Mouse (Mus musculus) monocyte, adult 2 months (primary cell): ENCODE data around the gene Vps33a.

Source experiments
- DNase-seq, 2 experiments: peaks; one replicate each; pipeline ENCODE4 v3.0.0; 2022; ENCODE audit warnings: low spot score in 2 of 2, low read depth in 1 of 2

Vps33a gene

DNA sequence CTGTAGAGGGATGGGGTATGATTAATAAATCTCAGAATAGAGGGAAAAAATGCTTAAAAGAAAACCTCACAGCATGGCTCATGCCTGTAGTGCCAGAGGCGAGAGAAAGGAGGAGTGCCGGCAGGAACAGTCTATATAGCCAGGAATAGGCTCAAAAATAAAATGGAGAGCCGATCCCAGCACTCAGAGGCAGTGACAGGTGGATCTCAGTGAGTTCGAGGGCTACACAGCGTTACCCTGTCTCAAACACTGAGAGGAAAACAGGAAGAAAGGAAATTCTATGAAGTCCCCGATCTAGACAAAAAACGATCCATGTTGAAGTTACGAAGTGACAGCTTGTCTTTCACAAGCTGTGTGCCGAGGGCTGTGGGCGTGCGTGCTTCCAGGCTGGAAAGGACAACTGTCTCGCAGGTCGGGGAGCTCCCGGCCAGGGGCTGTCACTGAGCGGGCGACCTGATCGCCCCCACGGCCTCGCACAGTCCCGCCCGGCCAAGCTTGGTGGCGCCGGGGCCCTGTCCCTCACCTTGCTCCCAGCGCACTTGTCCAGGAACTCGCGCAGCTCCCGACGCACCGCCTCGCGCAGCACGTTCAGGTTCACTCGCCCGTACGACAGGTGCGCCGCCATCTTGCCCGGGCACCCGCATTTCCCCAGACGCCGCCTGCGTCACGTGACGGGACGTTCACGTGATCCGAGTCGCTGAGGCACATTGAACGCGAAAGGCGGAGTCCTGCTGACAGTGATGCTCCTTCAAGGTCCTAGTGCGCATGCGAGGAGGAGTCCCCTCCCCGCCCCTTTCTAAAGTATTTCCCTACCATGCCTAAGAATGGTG is at the start of gene Vps33a:
Gene Vps33a, minus strand, starts transcription at position 682 of the 830 bp plus-strand sequence.
- DNase-seq = peak; percentile 92 to 93

DNA sequence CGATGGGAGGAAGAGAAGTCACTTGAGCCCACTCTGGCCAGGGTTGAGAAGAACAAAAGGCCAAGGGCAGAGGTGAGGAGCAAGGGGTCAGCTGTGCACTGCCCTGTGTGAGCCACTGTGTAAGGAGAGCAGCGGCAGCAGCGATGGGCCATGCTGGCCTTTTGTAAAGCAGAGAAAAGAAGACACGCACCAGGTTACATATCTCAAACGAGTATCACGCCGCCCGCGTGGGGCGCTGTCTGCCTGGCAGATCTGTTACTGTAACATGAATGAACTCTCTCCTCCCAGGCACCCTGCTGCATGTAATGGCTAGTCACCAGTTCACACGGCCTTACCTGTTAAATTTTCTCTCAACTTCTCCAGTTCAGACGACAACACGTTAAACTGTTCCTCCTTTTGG is 49.6 kb upstream of the Vps33a start:
- no peak for DNase-seq

DNA sequence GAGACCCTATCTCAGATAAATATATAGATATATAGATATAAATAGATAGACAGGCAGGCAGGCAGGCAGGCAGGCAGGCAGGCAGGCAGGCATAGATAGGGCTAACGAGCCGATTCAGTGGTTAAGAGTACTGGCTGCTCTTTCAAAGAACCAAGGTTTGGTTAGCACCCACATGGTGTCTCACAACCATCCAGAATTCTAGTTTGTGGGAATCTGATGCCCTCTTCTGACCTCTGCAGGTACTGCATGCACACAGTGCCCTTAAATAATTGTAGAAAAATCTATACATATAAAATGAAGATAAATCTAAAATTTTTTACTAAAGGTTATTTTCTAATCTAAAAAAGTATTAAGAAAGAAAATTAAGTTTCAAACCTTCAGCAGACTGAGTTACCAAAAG is 45.7 kb upstream of the Vps33a start:
- peak in 1 of 2 experiments; percentile 15 for DNase-seq

- DNase-seq = no peak
Measured at GRCm38 (mm10) chr5:123614246-123614645, 41.4 kb upstream of the Vps33a start.

DNA sequence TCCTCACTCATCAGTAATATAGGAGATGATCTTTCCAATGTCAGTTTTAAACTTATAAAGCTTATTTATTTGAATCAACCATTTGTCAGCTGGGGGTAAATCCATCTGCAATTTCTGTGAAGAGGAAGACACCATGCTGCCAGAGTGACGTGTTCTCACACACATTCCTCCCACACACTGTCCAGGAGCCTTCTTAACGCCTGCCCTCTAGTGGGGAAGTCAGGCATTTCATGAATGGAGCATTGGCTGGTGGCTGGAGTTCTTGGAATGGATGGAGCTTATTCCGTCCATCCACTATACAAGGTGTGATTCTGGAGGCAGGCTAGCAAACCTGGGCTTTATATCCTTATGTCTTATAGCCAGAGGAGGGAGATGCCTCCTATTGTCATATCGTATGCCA is 37.0 kb upstream of the Vps33a start:
- DNase-seq = peak in 1 of 2 experiments; percentile 25

- no peak for DNase-seq
Measured at GRCm38 (mm10) chr5:123609416-123609815, 36.6 kb upstream of the Vps33a start.

GRCm38 (mm10) chr5:123607211-123607669 is 34.4 kb upstream of the Vps33a start:
- no peak for DNase-seq

DNA sequence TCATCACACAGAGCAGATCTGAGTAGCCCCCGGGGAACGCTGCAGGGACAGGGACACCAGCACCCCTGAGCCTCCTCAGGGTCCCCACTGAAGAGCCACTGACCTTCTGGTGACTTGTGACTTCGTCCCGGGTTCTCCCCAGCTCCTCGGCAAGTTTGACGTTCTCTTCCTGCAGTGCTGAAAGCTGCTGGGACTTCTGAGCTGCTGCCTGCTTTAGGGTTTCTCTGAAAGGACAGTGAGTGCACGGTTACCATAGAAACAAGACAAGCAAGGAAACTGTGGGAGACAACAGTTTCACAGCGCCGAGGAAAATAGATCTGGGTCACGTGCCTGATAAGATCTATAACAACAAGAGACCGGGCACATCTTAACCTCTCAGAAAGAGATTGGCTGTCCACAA is 30.7 kb upstream of the Vps33a start:
- no peak for DNase-seq

DNA sequence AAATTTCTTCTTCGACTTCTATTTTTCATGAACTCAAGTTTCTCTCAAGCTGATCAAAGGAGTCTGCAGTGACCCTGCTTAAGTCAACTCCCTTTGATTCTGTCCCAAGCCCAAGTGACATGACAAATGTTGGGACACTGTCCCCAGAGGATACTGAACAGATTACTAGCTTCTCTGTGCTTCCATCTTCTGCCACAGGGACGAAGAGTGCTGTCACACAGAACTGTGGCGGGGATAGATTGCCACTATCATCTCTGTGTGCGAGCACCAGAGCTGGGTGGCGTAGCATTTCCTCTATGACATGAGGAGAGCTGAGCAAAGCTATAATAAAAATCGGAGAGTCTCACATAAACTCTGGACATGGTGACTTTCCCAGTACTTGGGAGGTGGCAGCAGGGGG is 29.3 kb upstream of the Vps33a start:
- DNase-seq = no peak

GRCm38 (mm10) chr5:123599319-123599718 is 26.5 kb upstream of the Vps33a start:
- DNase-seq = no peak

DNA sequence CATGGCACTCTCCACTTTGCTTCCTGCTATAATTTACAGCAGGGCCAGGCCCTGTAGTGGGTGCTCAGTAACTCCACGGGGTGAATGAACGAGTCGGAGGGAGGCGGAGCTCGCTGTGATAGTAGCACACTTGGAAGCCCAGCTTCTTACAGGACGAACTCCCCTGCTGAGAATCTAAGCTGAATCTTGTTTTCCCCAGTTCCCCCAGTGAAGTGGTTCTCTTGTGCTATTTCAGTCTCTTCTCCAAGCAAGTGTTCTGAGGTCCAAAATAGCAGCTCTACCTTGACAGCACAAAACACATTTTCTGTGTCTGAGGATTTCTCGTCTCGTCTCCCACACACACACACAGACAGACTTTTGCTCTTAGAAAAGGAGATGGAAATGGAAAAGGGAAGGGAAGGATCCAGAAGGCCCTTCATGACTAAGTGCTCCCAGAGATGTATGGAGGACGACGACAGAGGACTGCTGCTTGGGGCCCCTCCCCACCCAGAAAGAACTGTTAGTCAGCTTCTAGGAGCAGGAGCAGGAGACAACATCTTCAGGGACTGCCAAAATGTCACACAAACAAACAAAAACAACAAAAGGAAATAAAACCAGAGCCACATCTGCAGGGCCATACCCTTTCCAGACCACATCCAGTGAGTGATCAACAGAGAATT is 20.9 kb upstream of the Vps33a start:
- DNase-seq = no peak

DNA sequence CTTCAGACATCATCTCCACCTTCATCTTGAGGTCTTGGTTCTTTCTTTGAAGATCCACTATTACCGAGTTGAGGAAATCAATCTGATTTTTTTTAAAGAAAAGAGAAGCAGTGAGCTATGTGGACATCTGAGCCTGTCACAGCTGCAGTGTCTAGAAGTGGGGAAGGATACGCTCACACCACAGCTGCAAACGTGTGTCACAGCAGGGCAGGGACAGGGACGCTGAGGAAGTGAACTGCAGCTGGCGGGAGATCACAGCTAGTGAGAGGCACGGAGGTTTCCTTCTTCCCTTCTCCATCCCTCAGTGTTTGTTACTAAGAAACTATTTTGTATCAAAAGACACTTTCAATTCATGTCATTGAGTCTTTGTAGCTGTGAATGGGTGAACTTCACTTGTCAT is 7.2 kb upstream of the Vps33a start:
- DNase-seq = no peak

DNA sequence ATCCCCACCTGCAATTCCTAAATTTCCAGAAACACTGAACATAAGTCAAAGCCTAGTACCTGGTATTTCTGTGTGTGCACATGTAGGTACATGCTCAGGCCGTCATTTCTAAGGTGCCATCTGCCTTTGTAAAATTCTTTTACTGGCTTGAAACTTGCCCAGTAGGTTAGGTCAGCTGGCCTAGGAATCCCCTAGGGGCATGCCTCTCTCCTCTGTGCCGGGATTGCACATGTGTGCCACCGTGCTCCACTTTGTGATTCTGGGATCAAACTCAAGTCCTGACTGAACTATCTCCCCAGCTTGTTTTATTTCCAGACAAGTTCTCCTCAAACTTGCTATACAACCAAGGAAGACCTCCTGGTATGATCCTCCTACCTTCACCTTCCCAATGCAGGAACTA is 3.9 kb upstream of the Vps33a start:
- no peak for DNase-seq

DNA sequence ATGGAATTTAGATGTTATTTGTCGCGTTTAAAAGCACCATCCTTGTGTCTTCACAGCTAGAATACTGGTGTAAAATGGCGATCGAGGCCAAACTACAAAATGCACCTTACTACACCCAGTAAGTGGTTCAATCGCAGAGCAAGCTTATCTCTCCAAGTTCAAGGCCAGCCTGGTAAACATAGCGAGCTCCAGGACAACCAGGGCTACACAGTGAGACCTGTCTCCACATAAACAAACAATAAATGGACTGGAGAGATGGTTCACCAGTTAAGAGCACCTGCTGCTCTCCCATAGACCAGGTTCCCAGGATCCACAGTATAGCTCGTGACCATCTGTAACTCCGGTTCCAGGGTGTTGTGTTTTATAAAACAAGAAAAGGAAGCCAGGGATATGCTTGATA is 524 bp upstream of the Vps33a start:
- no peak for DNase-seq

GRCm38 (mm10) chr5:123561128-123561527 is 11.7 kb downstream of the Vps33a start:
- DNase-seq = no peak

DNA sequence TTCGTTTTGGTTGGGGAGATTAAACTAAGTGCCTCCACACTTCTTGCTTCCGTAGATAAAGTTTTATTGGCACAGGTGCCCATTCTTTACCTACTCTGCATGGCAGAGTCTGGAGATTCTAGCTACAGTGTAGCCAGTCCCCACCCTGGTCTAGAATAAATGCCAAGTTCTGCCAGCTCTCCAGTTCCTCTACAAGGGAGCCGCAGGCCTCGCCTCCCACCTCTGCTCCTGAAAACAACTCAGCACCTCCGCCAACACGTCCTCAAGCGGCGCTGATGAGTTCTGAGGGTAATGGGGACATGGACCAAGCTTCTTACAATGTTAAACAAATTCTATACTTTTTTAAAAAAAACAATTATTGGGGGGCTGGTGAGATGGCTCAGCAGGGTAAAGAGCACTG is 13.2 kb downstream of the Vps33a start:
- DNase-seq = no peak

GRCm38 (mm10) chr5:123556451-123556850 is 16.4 kb downstream of the Vps33a start:
- no peak for DNase-seq

- DNase-seq = no peak
Measured at GRCm38 (mm10) chr5:123555693-123556092, 17.1 kb downstream of the Vps33a start.

GRCm38 (mm10) chr5:123533801-123534200 is 39.0 kb downstream of the Vps33a start:
- no peak for DNase-seq

DNA sequence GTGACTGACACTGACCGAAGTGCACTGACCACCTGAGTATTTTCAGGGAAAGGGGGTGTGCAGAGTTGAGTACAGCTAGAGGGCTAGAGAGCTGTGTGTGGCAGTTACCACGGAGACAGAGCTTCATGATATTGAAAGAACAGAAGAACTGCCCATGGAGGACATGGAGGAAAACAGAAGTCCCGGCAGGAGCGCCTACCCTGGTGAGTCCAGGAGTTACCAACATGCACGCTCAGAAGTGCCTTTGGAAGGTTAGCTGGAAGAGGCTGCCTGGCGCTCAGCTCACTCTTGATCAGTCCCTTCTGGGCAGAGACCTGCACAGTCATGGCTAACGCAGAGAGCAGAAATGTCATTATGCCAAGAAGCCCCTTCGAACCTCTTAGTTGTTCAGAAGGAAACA is 42.8 kb downstream of the Vps33a start:
- no peak for DNase-seq

GRCm38 (mm10) chr5:123528641-123529040 is 44.2 kb downstream of the Vps33a start:
- no peak for DNase-seq

GRCm38 (mm10) chr5:123525916-123526495 is 46.8 kb downstream of the Vps33a start:
- no peak for DNase-seq
